ENCODE assay signal across 14 mouse cellular contexts in genomic region chr19:16876458-16876770, GRCm38 (mm10). TPM values are rescaled to one million over a fixed set of nuclear protein-coding genes. Genes with fewer than 3 reads are reported as not detected.
A peak's percentile ranks its signal among the peaks of the same experiment; 100 is the strongest.
DNase-seq lines count a peak whose midpoint lies in the region; ATAC-seq and TF ChIP-seq lines count a peak whose summit lies in the region.
"Had no signal": no experiment of that assay in that cellular context is flagged by ENCODE, and none has a peak within 500 bp of the region (broad histone marks: within the 10 kb centered on the region; RNA-seq: fewer than 3 reads in every experiment).

No protein-coding gene starts in this region.

- no peaks in the 10 kb centered on the region for H3K36me3 ChIP-seq in kidney, adult 2 months (ENCODE audit: control insufficient read depth, insufficient read depth, low read length)
- H3K36me3 ChIP-seq in forebrain, postnatal 0 days (ENCODE audit: insufficient read depth), result no peaks in the 10 kb centered on the region
- H3K36me3 ChIP-seq in neural tube, embryonic 11.5 days (ENCODE audit: control insufficient read depth, insufficient read depth, low read length), result no peaks in the 10 kb centered on the region
- H3K36me3 ChIP-seq in stomach, postnatal 0 days (ENCODE audit: control insufficient read depth, insufficient read depth, low read length), result no peaks in the 10 kb centered on the region
- H3K36me3 ChIP-seq: G1E; liver, embryonic 13.5 days had no signal

- H3K9ac ChIP-seq in forebrain, postnatal 0 days, result no peak overlapping the region
- H3K9ac ChIP-seq in neural tube, embryonic 11.5 days (ENCODE audit: low read length), result no peak overlapping the region
- H3K9ac ChIP-seq in stomach, postnatal 0 days (ENCODE audit: low read length), result no peak overlapping the region
- H3K9ac ChIP-seq: liver, embryonic 13.5 days had no signal

- H3K9me3 ChIP-seq in forebrain, postnatal 0 days (ENCODE audit: low read length), result no peaks in the 10 kb centered on the region
- H3K9me3 ChIP-seq in neural tube, embryonic 11.5 days (ENCODE audit: control insufficient read depth, low read length), result no peaks in the 10 kb centered on the region
- H3K9me3 ChIP-seq in stomach, postnatal 0 days (ENCODE audit: control insufficient read depth, low read length), result no peaks in the 10 kb centered on the region
- H3K9me3 ChIP-seq: liver, embryonic 13.5 days had no signal

- H3K27me3 ChIP-seq in kidney, adult 2 months (replicated peaks; ENCODE audit: control insufficient read depth, insufficient read depth, low read length), result peaks cover 11% of the 10 kb centered on the region
- peaks cover 76% of the 10 kb centered on the region for H3K27me3 ChIP-seq in forebrain, postnatal 0 days (ENCODE audit: insufficient read depth, low read length)
- peaks cover 82% of the 10 kb centered on the region for H3K27me3 ChIP-seq in neural tube, embryonic 11.5 days (ENCODE audit: control insufficient read depth, insufficient read depth, low read length)
- H3K27me3 ChIP-seq in stomach, postnatal 0 days (ENCODE audit: control insufficient read depth, insufficient read depth, low read length), result peaks cover 36% of the 10 kb centered on the region

- peak; percentile 5 for DNase-seq in kidney, postnatal 10 days
- no peak for DNase-seq in kidney, adult 2 months
- DNase-seq in embryo, embryonic 9.5 days (ENCODE audit: extremely low spot score), result peak; percentile 42
- no peak for DNase-seq in forebrain, postnatal 0 days
- DNase-seq in neural tube, embryonic 11.5 days (ENCODE audit: low spot score), result peak; percentile 59
- no peak for DNase-seq in layer of hippocampus, adult 11-12 months (ENCODE audit: low spot score)
- DNase-seq in right cerebral cortex, postnatal 36 days (ENCODE audit: low spot score in 2 of 2), result no peak
- DNase-seq in stomach, postnatal 0 days (ENCODE audit: low spot score), result no peak
- DNase-seq: liver, embryonic 13.5 days; thymus, postnatal 14 days had no signal

- WGBS in kidney, adult 2 months, result 3% methylated on average over 17 of the region's 17 CpGs
- WGBS in forebrain, postnatal 0 days, result 2% methylated on average over 17 of the region's 17 CpGs
- under 1% methylated on average over 17 of the region's 17 CpGs for WGBS in neural tube, embryonic 11.5 days
- 2% methylated on average over 17 of the region's 17 CpGs for WGBS in stomach, postnatal 0 days

- no peak for TF ChIP-seq EP300 in stomach, postnatal 0 days (optimal IDR thresholded peaks at IDR 0.05)

- no peak for ATAC-seq in forebrain, postnatal 0 days
- no peak for ATAC-seq in neural tube, embryonic 11.5 days (ENCODE audit: insufficient read depth, low FRiP score, low TSS enrichment)
- no peak for ATAC-seq in stomach, postnatal 0 days (ENCODE audit: low FRiP score, low TSS enrichment)

- H3K4me2 ChIP-seq in forebrain, postnatal 0 days (ENCODE audit: low read depth), result no peak overlapping the region
- peak overlapping the region; percentile 16; the same call in 1 of the 2 replicates for H3K4me2 ChIP-seq in neural tube, embryonic 11.5 days (ENCODE audit: low read depth)
- no peak overlapping the region for H3K4me2 ChIP-seq in stomach, postnatal 0 days (replicated peaks; ENCODE audit: low read depth)
- H3K4me2 ChIP-seq: liver, embryonic 13.5 days had no signal

- H3K27ac ChIP-seq in kidney, adult 2 months (ENCODE audit: insufficient read depth, low read depth, low read length), result no peak overlapping the region
- H3K27ac ChIP-seq in forebrain, postnatal 0 days (ENCODE audit: low read depth, low read length), result no peak overlapping the region
- no peak overlapping the region for H3K27ac ChIP-seq in neural tube, embryonic 11.5 days (ENCODE audit: low read depth, low read length)
- H3K27ac ChIP-seq in stomach, postnatal 0 days (replicated peaks), result no peak overlapping the region
- H3K27ac ChIP-seq: liver, embryonic 13.5 days had no signal

- H3K4me3 ChIP-seq in kidney, adult 2 months (ENCODE audit: insufficient read depth, low read depth, low read length), result no peak overlapping the region
- 0 out of 2 replicates have a peak overlapping the region, but pooled peaks have one; percentile 1 for H3K4me3 ChIP-seq in forebrain, postnatal 0 days (ENCODE audit: low read depth, low read length)
- H3K4me3 ChIP-seq in neural tube, embryonic 11.5 days (ENCODE audit: low read depth, low read length), result no peak overlapping the region
- H3K4me3 ChIP-seq in stomach, postnatal 0 days (ENCODE audit: low read depth, low read length), result no peak overlapping the region
- H3K4me3 ChIP-seq: liver, embryonic 13.5 days had no signal

- TF ChIP-seq POLR2A in kidney, adult 2 months (IDR thresholded peaks at IDR 0.05; ENCODE audit: low read depth, low read length), result no peak

- no peak for TF ChIP-seq CTCF in kidney, adult 2 months (conservative IDR thresholded peaks at IDR 0.05; ENCODE audit: insufficient read depth, insufficient read length, low read depth, low read length)
- TF ChIP-seq CTCF in forebrain, postnatal 0 days (IDR thresholded peaks at IDR 0.05; ENCODE audit: low read depth), result no peak
- TF ChIP-seq CTCF in stomach, postnatal 0 days (IDR thresholded peaks at IDR 0.05; ENCODE audit: low read depth), result no peak

- no peaks in the 10 kb centered on the region for H3K4me1 ChIP-seq in kidney, adult 2 months (ENCODE audit: control insufficient read depth, insufficient read depth, low read length)
- H3K4me1 ChIP-seq in forebrain, postnatal 0 days (ENCODE audit: insufficient read depth), result peaks cover 6% of the 10 kb centered on the region; the same call in 1 of the 2 replicates
- peaks cover 17% of the 10 kb centered on the region for H3K4me1 ChIP-seq in neural tube, embryonic 11.5 days (ENCODE audit: control insufficient read depth, insufficient read depth, low read length)
- peaks cover 3% of the 10 kb centered on the region; the same call in 1 of the 2 replicates for H3K4me1 ChIP-seq in stomach, postnatal 0 days (replicated peaks; ENCODE audit: control insufficient read depth, insufficient read depth)

RNA-seq across cellular contexts. Expression of gene Foxb2, which starts 2.8 kb away (rescaled TPM):
- not detected in 2 replicates for polyA plus RNA-seq in kidney, adult 2 months (2012; rRNA removed)
- 0.62 and 1.4 TPM in 2 replicates for total RNA-seq in forebrain, postnatal 0 days (2014; rRNA removed)
- 0.30 TPM in 1 of 2 replicates, not detected in the other for polyA plus RNA-seq in forebrain, postnatal 0 days (2015; fragmentation: Nextera tagmentation; extraction: Ambion mirVana)
- polyA plus RNA-seq in neural tube, embryonic 11.5 days (2014; fragmentation: Nextera tagmentation; extraction: Ambion mirVana), result 0.16 TPM in 1 of 2 replicates, not detected in the other
- polyA plus RNA-seq in stomach, postnatal 0 days (2015; fragmentation: Nextera tagmentation; extraction: Ambion mirVana), result not detected in 2 replicates
- total RNA-seq: adrenal gland, adult 18-20 months; hematopoietic stem cell, adult 5-6 weeks had no signal
- polyA plus RNA-seq: G1E; liver, embryonic 13.5 days; small intestine, adult 2 months had no signal

Comparison
In these comparisons a context has a peak if more than half of its experiments do, and no peak if none do; other contexts are left out.
1. DNase-seq: peak in kidney, postnatal 10 days (single experiment), embryo, embryonic 9.5 days (single experiment) and neural tube, embryonic 11.5 days (single experiment); none in kidney, adult 2 months (single experiment), forebrain, postnatal 0 days (single experiment), layer of hippocampus, adult 11-12 months (single experiment), right cerebral cortex, postnatal 36 days (0 of 2) and stomach, postnatal 0 days (single experiment).